Mouse (Mus musculus) heart, embryonic 15.5 days (tissue): ENCODE measurements around the gene Arhgap10. TPM values are rescaled to one million over a fixed set of nuclear protein-coding genes. Genes with fewer than 3 reads are reported as not detected.

Source experiments
- ATAC-seq: fragments of 200-750 bp; cut with Nextera tagmentation; replicated peaks from 2 replicates; pipeline ENCODE4 v1.8.0; 2017; ENCODE audit warnings: low read depth, moderate TSS enrichment; ENCODE audit not compliant: insufficient number of reproducible peaks, insufficient read depth, low FRiP score
- H3K27ac ChIP-seq: fragments of 300-500 bp; sonication (generic); 2 replicates; pipeline ENCODE4 v1.5.1; 2015; ENCODE audit warnings: mild to moderate bottlenecking, inconsistent platforms
- H3K27me3 ChIP-seq: fragments of 300-500 bp; sonication (generic); 2 replicates; pipeline ENCODE4 v1.6.1; 2015; ENCODE audit warnings: inconsistent platforms
- H3K36me3 ChIP-seq: fragments of 300-500 bp; sonication (generic); 2 replicates; pipeline ENCODE4 v1.6.1; 2015; ENCODE audit warnings: mild to moderate bottlenecking, inconsistent platforms
- H3K4me1 ChIP-seq: fragments of 300-500 bp; sonication (generic); replicated peaks from 2 replicates; pipeline ENCODE4 v1.6.1; 2015; ENCODE audit warnings: inconsistent platforms
- H3K4me2 ChIP-seq: fragments of 300-500 bp; sonication (generic); 2 replicates; pipeline ENCODE4 v1.6.1; 2015; ENCODE audit warnings: inconsistent platforms, mild to moderate bottlenecking, moderate library complexity
- H3K4me3 ChIP-seq: fragments of 300-500 bp; sonication (generic); 2 replicates; pipeline ENCODE4 v1.5.1; 2015; ENCODE audit warnings: mild to moderate bottlenecking, inconsistent platforms
- H3K9ac ChIP-seq: fragments of 300-500 bp; sonication (generic); 2 replicates; pipeline ENCODE4 v1.6.1; 2015; ENCODE audit warnings: mild to moderate bottlenecking, inconsistent platforms
- H3K9me3 ChIP-seq: fragments of 300-500 bp; sonication (generic); replicated peaks from 2 replicates; pipeline ENCODE4 v1.6.1; 2016; ENCODE audit warnings: inconsistent platforms
- WGBS: fragments of 180-500 bp; shearing (Covaris S2); methylation state at CpG from one replicate; pipeline ENCODE4 v1.1.7; 2015; ENCODE audit warnings: mixed read lengths; 5-methylcytosine and 5-hydroxymethylcytosine counted together
- polyA plus RNA-seq: library from polyadenylated mRNA; unstranded; fragments of >200 nt; fragmentation: Nextera tagmentation; extraction: Ambion mirVana; gene quantifications from 2 replicates; pipeline ENCODE4 v1.2.1, GENCODE M21; 2015

The Arhgap10 gene
- polyA plus RNA-seq, 1 experiment from 2014 or later, result 29.3 TPM

- Histone ChIP-seq H3K27ac (no peak overlapping the region), H3K9me3 (no peaks in the 10 kb centered on the region), H3K4me2 (no peak overlapping the region), H3K9ac (no peak overlapping the region), H3K4me3 (no peak overlapping the region), H3K36me3 (no peaks in the 10 kb centered on the region), H3K4me1 (peaks cover 63% of the 10 kb centered on the region), H3K27me3 (no peaks in the 10 kb centered on the region)
- no peak for ATAC-seq
- 97% methylated on average over 2 of the region's 2 CpGs for WGBS
Observed at GRCm38 (mm10) chr8:77439670-77440069, 78.1 kb downstream of the Arhgap10 start.

- no peak overlapping the region for H3K9ac ChIP-seq
- no peak overlapping the region for H3K4me2 ChIP-seq
- H3K27me3 ChIP-seq, result no peaks in the 10 kb centered on the region
- peak overlapping the region; percentile 64 for H3K27ac ChIP-seq
- no peaks in the 10 kb centered on the region for H3K9me3 ChIP-seq
- 37% methylated on average over 9 of the region's 9 CpGs for WGBS
- peaks cover 52% of the 10 kb centered on the region for H3K4me1 ChIP-seq
- peak; percentile 71; the same call in 1 of the 2 replicates for ATAC-seq
- no peak overlapping the region for H3K4me3 ChIP-seq
- no peaks in the 10 kb centered on the region for H3K36me3 ChIP-seq
Observed at GRCm38 (mm10) chr8:77437807-77438493, 79.8 kb downstream of the Arhgap10 start.

GRCm38 (mm10) chr8:77436013-77436990, 81.5 kb downstream of the Arhgap10 start:
- Histone ChIP-seq H3K36me3 (no peaks in the 10 kb centered on the region), H3K4me3 (no peak overlapping the region), H3K27ac (no peak overlapping the region; the same call in 1 of the 2 replicates), H3K4me2 (no peak overlapping the region), H3K27me3 (no peaks in the 10 kb centered on the region), H3K4me1 (peaks cover 56% of the 10 kb centered on the region), H3K9me3 (no peaks in the 10 kb centered on the region), H3K9ac (no peak overlapping the region)
- no peak for ATAC-seq
- 48% methylated on average over 15 of the region's 15 CpGs for WGBS

- no peaks in the 10 kb centered on the region for H3K9me3 ChIP-seq
- 51% methylated on average over 4 of the region's 4 CpGs for WGBS
- peaks cover 58% of the 10 kb centered on the region for H3K4me1 ChIP-seq
- H3K4me2 ChIP-seq, result no peak overlapping the region
- no peak overlapping the region for H3K9ac ChIP-seq
- no peak for ATAC-seq
- H3K36me3 ChIP-seq, result no peaks in the 10 kb centered on the region
- no peaks in the 10 kb centered on the region for H3K27me3 ChIP-seq
- H3K27ac ChIP-seq, result 0 out of 2 replicates have a peak overlapping the region, but pooled peaks have one; percentile 22
- no peak overlapping the region for H3K4me3 ChIP-seq
Observed at GRCm38 (mm10) chr8:77433221-77433620, 84.5 kb downstream of the Arhgap10 start.

- WGBS, result 72% methylated on average over 10 of the region's 10 CpGs
- Histone ChIP-seq H3K4me1 (peaks cover 53% of the 10 kb centered on the region), H3K27ac (0 out of 2 replicates have a peak overlapping the region, but pooled peaks have one; percentile 22), H3K27me3 (no peaks in the 10 kb centered on the region), H3K4me3 (no peak overlapping the region), H3K9ac (no peak overlapping the region), H3K9me3 (no peaks in the 10 kb centered on the region), H3K36me3 (no peaks in the 10 kb centered on the region), H3K4me2 (no peak overlapping the region)
- no peak for ATAC-seq
Observed at GRCm38 (mm10) chr8:77432726-77433125, 85.0 kb downstream of the Arhgap10 start.

- Histone ChIP-seq H3K9me3 (no peaks in the 10 kb centered on the region), H3K36me3 (peaks cover 2% of the 10 kb centered on the region; the same call in 1 of the 2 replicates), H3K27ac (no peak overlapping the region), H3K27me3 (no peaks in the 10 kb centered on the region), H3K4me2 (no peak overlapping the region), H3K4me3 (no peak overlapping the region), H3K4me1 (peaks cover 26% of the 10 kb centered on the region), H3K9ac (no peak overlapping the region)
- ATAC-seq, result no peak
- WGBS, result 78% methylated on average over 4 of the region's 4 CpGs
Observed at GRCm38 (mm10) chr8:77428420-77428819, 89.3 kb downstream of the Arhgap10 start.

- Histone ChIP-seq H3K4me3 (no peak overlapping the region), H3K4me2 (no peak overlapping the region), H3K36me3 (peaks cover 2% of the 10 kb centered on the region; the same call in 1 of the 2 replicates), H3K4me1 (peaks cover 27% of the 10 kb centered on the region), H3K27me3 (no peaks in the 10 kb centered on the region), H3K9me3 (no peaks in the 10 kb centered on the region), H3K27ac (no peak overlapping the region), H3K9ac (no peak overlapping the region)
- ATAC-seq, result no peak
- 61% methylated on average over 6 of the region's 6 CpGs for whole genome bisulfite sequencing
Observed at GRCm38 (mm10) chr8:77428015-77428414, 89.7 kb downstream of the Arhgap10 start.

- ATAC-seq, result no peak
- Histone ChIP-seq H3K4me1 (peaks cover 22% of the 10 kb centered on the region), H3K4me2 (no peak overlapping the region), H3K36me3 (peaks cover 2% of the 10 kb centered on the region; the same call in 1 of the 2 replicates), H3K4me3 (no peak overlapping the region), H3K27ac (no peak overlapping the region), H3K27me3 (no peaks in the 10 kb centered on the region), H3K9me3 (no peaks in the 10 kb centered on the region), H3K9ac (no peak overlapping the region)
- 81% methylated on average over 9 of the region's 9 CpGs for WGBS
Observed at GRCm38 (mm10) chr8:77427438-77427837, 90.3 kb downstream of the Arhgap10 start.

- H3K4me3 ChIP-seq, result no peak overlapping the region
- no peak overlapping the region for H3K27ac ChIP-seq
- H3K9me3 ChIP-seq, result no peaks in the 10 kb centered on the region
- 84% methylated on average over 4 of the region's 6 CpGs for WGBS
- H3K36me3 ChIP-seq, result peaks cover 13% of the 10 kb centered on the region; the same call in 1 of the 2 replicates
- H3K27me3 ChIP-seq, result no peaks in the 10 kb centered on the region
- ATAC-seq, result no peak
- H3K9ac ChIP-seq, result no peak overlapping the region
- H3K4me1 ChIP-seq, result peaks cover 4% of the 10 kb centered on the region; the same call in 1 of the 2 replicates
- H3K4me2 ChIP-seq, result no peak overlapping the region
Observed at GRCm38 (mm10) chr8:77423850-77424249, 93.9 kb downstream of the Arhgap10 start.

GRCm38 (mm10) chr8:77422632-77423252, 95.0 kb downstream of the Arhgap10 start:
- Histone ChIP-seq H3K9me3 (no peaks in the 10 kb centered on the region), H3K4me3 (no peak overlapping the region), H3K9ac (no peak overlapping the region), H3K27me3 (no peaks in the 10 kb centered on the region), H3K36me3 (peaks cover 13% of the 10 kb centered on the region; the same call in 1 of the 2 replicates), H3K4me1 (peaks cover 4% of the 10 kb centered on the region; the same call in 1 of the 2 replicates), H3K4me2 (0 out of 2 replicates have a peak overlapping the region, but pooled peaks have one; percentile 10), H3K27ac (no peak overlapping the region)
- ATAC-seq, result no peak; the same call in 1 of the 2 replicates
- 71% methylated on average over 15 of the region's 15 CpGs for WGBS

GRCm38 (mm10) chr8:77421596-77421995, 96.2 kb downstream of the Arhgap10 start:
- peaks cover 4% of the 10 kb centered on the region; the same call in 1 of the 2 replicates for H3K4me1 ChIP-seq
- no peak overlapping the region for H3K4me3 ChIP-seq
- no peak for ATAC-seq
- WGBS, result 85% methylated on average over 13 of the region's 13 CpGs
- H3K36me3 ChIP-seq, result peaks cover 13% of the 10 kb centered on the region; the same call in 1 of the 2 replicates
- no peak overlapping the region for H3K4me2 ChIP-seq
- no peaks in the 10 kb centered on the region for H3K27me3 ChIP-seq
- H3K9ac ChIP-seq, result no peak overlapping the region
- no peaks in the 10 kb centered on the region for H3K9me3 ChIP-seq
- no peak overlapping the region for H3K27ac ChIP-seq
